Mouse (Mus musculus) forebrain, embryonic 10.5 days (tissue): ENCODE data around the gene Tbc1d13. TPM values are rescaled to one million over a fixed set of nuclear protein-coding genes. Genes with fewer than 3 reads are reported as not detected.
"Not testable (repeated sequence)": the region's sequence is repeated elsewhere in the genome, so short reads cannot be mapped to it uniquely, and the experiment has no call there.

ENCODE experiments used
- DNase-seq: peaks from one replicate; pipeline ENCODE4 v3.0.0-alpha.2; 2017; ENCODE audit warnings: low spot score; ENCODE audit errors: extremely low spot score
- H3K27ac ChIP-seq: fragments of 300-500 bp; sonication (generic); 2 replicates; pipeline ENCODE4 v1.5.1; 2016; ENCODE audit warnings: mild to moderate bottlenecking
- H3K27me3 ChIP-seq: fragments of 300-500 bp; sonication (generic); 2 replicates; pipeline ENCODE4 v1.6.1; 2016; ENCODE audit warnings: mild to moderate bottlenecking; ENCODE audit not compliant: poor library complexity, severe bottlenecking
- H3K36me3 ChIP-seq: fragments of 300-500 bp; sonication (generic); replicated peaks from 2 replicates; pipeline ENCODE4 v1.6.1; 2016; ENCODE audit warnings: mild to moderate bottlenecking, moderate library complexity
- H3K4me1 ChIP-seq: fragments of 300-500 bp; sonication (generic); 2 replicates; pipeline ENCODE4 v1.6.1; 2016
- H3K4me3 ChIP-seq: fragments of 300-500 bp; sonication (generic); 2 replicates; pipeline ENCODE4 v1.5.1; 2016; ENCODE audit warnings: mild to moderate bottlenecking, moderate library complexity
- H3K9me3 ChIP-seq: fragments of 300-500 bp; sonication (generic); 2 replicates; pipeline ENCODE4 v1.6.1; 2016; ENCODE audit warnings: mild to moderate bottlenecking, moderate library complexity
- WGBS: fragments of 180-500 bp; shearing (Covaris S2); methylation state at CpG from one replicate; pipeline ENCODE4 v1.1.7; 2016; 5-methylcytosine and 5-hydroxymethylcytosine counted together
- polyA plus RNA-seq: library from polyadenylated mRNA; unstranded; fragments of >200 nt; fragmentation: Nextera tagmentation; extraction: Ambion mirVana; gene quantifications from 2 replicates; pipeline ENCODE4 v1.2.1, GENCODE M21; 2016

The Tbc1d13 gene
- polyA plus RNA-seq, 1 experiment from 2014 or later: 8.6 TPM

- H3K4me1 ChIP-seq: no peaks in the 10 kb centered on the region
- H3K27ac ChIP-seq: no peak overlapping the region
- no peak for DNase-seq
- no peaks in the 10 kb centered on the region for H3K27me3 ChIP-seq
- 94% methylated on average over 4 of the region's 4 CpGs for WGBS
- H3K9me3 ChIP-seq: no peaks in the 10 kb centered on the region
- H3K4me3 ChIP-seq: no peak overlapping the region
- H3K36me3 ChIP-seq: peaks cover 79% of the 10 kb centered on the region
Measured at GRCm38 (mm10) chr2:30108260-30108659, 25.3 kb upstream of the Tbc1d13 start.

DNA sequence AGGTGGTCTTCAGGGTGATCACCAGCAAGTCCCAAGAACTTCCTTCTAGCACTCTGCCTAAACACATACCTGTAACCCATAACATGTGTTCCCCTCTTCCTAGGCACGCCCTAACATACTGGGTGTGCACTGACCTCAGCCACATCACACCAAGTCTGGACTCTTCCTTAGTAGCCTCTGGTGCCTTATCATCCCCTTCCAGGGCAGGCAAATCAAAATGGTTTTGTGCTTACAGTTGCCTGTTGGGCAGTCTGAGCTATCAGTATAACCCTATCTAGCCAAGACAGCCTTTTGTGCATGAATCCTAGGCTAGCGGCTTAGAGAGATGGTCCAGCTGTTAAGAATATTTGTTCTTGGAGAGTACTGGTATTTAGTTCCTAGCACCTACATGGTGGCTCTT is 22.0 kb upstream of the Tbc1d13 start:
- Histone ChIP-seq H3K9me3 (no peaks in the 10 kb centered on the region), H3K36me3 (peaks cover 62% of the 10 kb centered on the region), H3K4me1 (no peaks in the 10 kb centered on the region), H3K27me3 (no peaks in the 10 kb centered on the region), H3K27ac (no peak overlapping the region), H3K4me3 (no peak overlapping the region)
- 88% methylated on average over 2 of the region's 2 CpGs for WGBS
- DNase-seq: no peak

- no peaks in the 10 kb centered on the region for H3K4me1 ChIP-seq
- peaks cover 51% of the 10 kb centered on the region for H3K36me3 ChIP-seq
- no peaks in the 10 kb centered on the region for H3K9me3 ChIP-seq
- no peak overlapping the region for H3K4me3 ChIP-seq
- no peak for DNase-seq
- no peak overlapping the region for H3K27ac ChIP-seq
- 89% methylated on average over 5 of the region's 5 CpGs for WGBS
- H3K27me3 ChIP-seq: no peaks in the 10 kb centered on the region
Measured at GRCm38 (mm10) chr2:30112564-30112963, 21.0 kb upstream of the Tbc1d13 start.

DNA sequence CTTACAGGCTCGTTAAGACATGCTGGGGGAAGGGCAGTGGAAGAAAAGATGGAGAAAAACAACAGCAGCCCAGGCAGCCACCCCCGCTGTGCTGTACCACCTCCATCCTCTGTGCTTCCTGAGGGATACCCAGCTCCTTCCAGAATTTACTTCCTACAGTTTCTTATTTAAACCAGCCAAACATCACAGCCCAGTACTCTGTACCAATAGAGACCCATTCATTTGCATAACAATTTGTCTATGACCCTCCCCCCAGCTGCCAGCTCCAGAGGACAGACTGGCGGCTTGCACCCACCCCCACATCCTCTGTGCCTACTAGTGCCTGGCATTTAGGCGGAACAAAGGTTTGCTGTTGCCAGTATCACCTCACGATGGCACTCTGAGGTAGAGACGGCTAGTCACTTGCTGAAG is 13.9 kb upstream of the Tbc1d13 start:
- 21% methylated on average over 6 of the region's 6 CpGs for WGBS
- H3K9me3 ChIP-seq: no peaks in the 10 kb centered on the region
- H3K27me3 ChIP-seq: no peaks in the 10 kb centered on the region
- peaks cover 37% of the 10 kb centered on the region for H3K4me1 ChIP-seq
- H3K36me3 ChIP-seq: 0 out of 2 replicates have a peak, but pooled peaks cover 3% of the 10 kb centered on the region
- H3K4me3 ChIP-seq: peak overlapping the region; percentile 9; the same call in 1 of the 2 replicates
- DNase-seq: no peak
- H3K27ac ChIP-seq: peak overlapping the region; percentile 72

- peaks cover 43% of the 10 kb centered on the region for H3K4me1 ChIP-seq
- DNase-seq: no peak
- 0 out of 2 replicates have a peak, but pooled peaks cover 3% of the 10 kb centered on the region for H3K36me3 ChIP-seq
- no peaks in the 10 kb centered on the region for H3K27me3 ChIP-seq
- H3K4me3 ChIP-seq: no peak overlapping the region
- no peaks in the 10 kb centered on the region for H3K9me3 ChIP-seq
- peak overlapping the region; percentile 72 for H3K27ac ChIP-seq
- WGBS: 91% methylated on average over 4 of the region's 4 CpGs
Measured at GRCm38 (mm10) chr2:30120269-30120668, 13.3 kb upstream of the Tbc1d13 start.

GRCm38 (mm10) chr2:30122766-30123165 is 10.8 kb upstream of the Tbc1d13 start:
- no peak overlapping the region; the same call in 1 of the 2 replicates for H3K4me3 ChIP-seq
- H3K36me3 ChIP-seq: 0 out of 2 replicates have a peak, but pooled peaks cover 3% of the 10 kb centered on the region
- H3K4me1 ChIP-seq: peaks cover 44% of the 10 kb centered on the region
- 87% methylated on average over 5 of the region's 5 CpGs for WGBS
- H3K27me3 ChIP-seq: no peaks in the 10 kb centered on the region
- DNase-seq: no peak
- no peak overlapping the region for H3K27ac ChIP-seq
- no peaks in the 10 kb centered on the region for H3K9me3 ChIP-seq

GRCm38 (mm10) chr2:30123729-30124471 is 9.6 kb upstream of the Tbc1d13 start:
- Histone ChIP-seq H3K9me3 (no peaks in the 10 kb centered on the region), H3K4me3 (peak overlapping the region; percentile 96), H3K27ac (peak overlapping the region; percentile 93), H3K4me1 (peaks cover 43% of the 10 kb centered on the region), H3K27me3 (no peaks in the 10 kb centered on the region), H3K36me3 (0 out of 2 replicates have a peak, but pooled peaks cover 3% of the 10 kb centered on the region)
- DNase-seq: peak; percentile 25
- WGBS: 1% methylated on average over 44 of the region's 44 CpGs

GRCm38 (mm10) chr2:30124472-30125274 is 8.9 kb upstream of the Tbc1d13 start, which contains the start of gene Zer1:
TSS of gene Zer1 (minus strand) at chr2:30124585.
- WGBS: 10% methylated on average over 31 of the region's 31 CpGs
- H3K27me3 ChIP-seq: no peaks in the 10 kb centered on the region
- 0 out of 2 replicates have a peak, but pooled peaks cover 3% of the 10 kb centered on the region for H3K36me3 ChIP-seq
- H3K27ac ChIP-seq: peak within 1 kb of the TSS; percentile 93
- DNase-seq: peak; percentile 94
- peak within 1 kb of the TSS; percentile 96 for H3K4me3 ChIP-seq
- no peaks in the 10 kb centered on the region for H3K9me3 ChIP-seq
- H3K4me1 ChIP-seq: peaks cover 36% of the 10 kb centered on the region

DNA sequence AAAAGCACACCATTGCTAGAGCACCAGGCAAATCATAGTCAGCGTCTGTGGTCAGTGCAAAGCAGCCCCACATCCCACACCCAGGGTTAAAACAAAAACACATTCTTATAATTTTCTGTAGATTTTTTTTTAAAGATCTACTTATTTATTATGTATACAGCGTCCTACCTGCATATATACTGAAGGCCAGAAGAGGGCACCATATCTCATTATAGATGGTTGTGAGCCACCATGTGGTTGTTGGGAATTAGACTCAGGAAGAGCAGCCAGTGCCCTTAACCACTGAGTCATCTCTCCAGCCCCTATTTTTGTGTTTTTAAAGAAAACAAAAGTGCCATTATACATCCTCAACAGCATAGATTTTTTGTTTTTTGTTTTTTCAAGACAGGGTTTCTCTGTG is 4.8 kb upstream of the Tbc1d13 start:
- peaks cover 24% of the 10 kb centered on the region for H3K4me1 ChIP-seq
- WGBS: 37% methylated on average over 2 of the region's 2 CpGs
- DNase-seq: no peak
- no peak overlapping the region for H3K4me3 ChIP-seq
- no peaks in the 10 kb centered on the region for H3K27me3 ChIP-seq
- no peaks in the 10 kb centered on the region for H3K36me3 ChIP-seq
- H3K27ac ChIP-seq: no peak overlapping the region
- H3K9me3 ChIP-seq: no peaks in the 10 kb centered on the region

GRCm38 (mm10) chr2:30130156-30130555 is 3.4 kb upstream of the Tbc1d13 start:
- H3K9me3 ChIP-seq: no peaks in the 10 kb centered on the region
- 89% methylated on average over 4 of the region's 4 CpGs for WGBS
- H3K36me3 ChIP-seq: 0 out of 2 replicates have a peak, but pooled peaks cover under 1% of the 10 kb centered on the region
- no peak for DNase-seq
- no peak overlapping the region for H3K27ac ChIP-seq
- H3K27me3 ChIP-seq: no peaks in the 10 kb centered on the region
- H3K4me3 ChIP-seq: no peak overlapping the region
- peaks cover 25% of the 10 kb centered on the region for H3K4me1 ChIP-seq

GRCm38 (mm10) chr2:30131240-30131639 is 2.3 kb upstream of the Tbc1d13 start:
- not testable (repeated sequence) for H3K27me3 ChIP-seq, H3K4me3 ChIP-seq, H3K9me3 ChIP-seq, H3K27ac ChIP-seq, DNase-seq
- Histone ChIP-seq H3K36me3 (peaks cover 11% of the 10 kb centered on the region), H3K4me1 (peaks cover 26% of the 10 kb centered on the region)
- WGBS: 75% methylated on average over 5 of the region's 5 CpGs

DNA sequence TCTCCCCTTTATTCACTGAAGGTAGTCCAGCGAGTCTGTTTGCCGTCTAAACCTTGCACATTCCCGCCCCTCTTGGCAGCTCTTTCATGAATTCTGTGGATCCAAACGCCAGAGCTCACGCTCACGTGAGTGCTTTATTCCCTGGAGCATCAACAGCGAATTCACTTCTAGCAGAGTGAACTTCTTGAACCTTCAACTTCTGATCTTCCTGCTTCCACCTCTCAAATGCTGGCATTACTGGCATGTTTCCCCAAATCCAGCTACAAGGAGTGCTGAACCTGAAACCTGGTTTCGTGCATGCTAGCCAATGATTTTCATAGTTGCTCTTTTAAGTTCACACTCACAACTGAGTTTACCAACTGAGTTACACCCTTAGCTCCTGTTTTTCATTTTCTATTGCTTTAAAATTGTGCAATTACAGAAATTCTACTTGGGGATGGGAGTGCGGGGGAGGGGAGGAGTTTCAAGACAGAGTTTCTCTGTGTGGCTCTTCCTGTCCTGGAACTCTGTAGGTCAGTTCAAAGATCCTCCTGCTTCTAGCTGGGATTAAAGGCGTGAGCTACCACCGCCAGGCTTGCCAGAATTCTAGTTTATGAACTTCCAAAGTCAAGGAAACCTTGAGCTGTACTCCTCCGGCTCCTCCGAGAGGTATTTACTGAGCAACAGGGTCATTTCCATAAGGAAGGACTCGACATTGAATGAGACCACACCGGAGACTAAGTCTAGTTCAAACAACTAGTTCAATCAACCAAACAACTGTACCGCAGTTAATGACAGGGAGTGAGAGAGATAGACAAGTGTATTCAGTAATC is 539 bp upstream of the Tbc1d13 start:
- H3K36me3 ChIP-seq: peaks cover 28% of the 10 kb centered on the region
- H3K27me3 ChIP-seq: no peaks in the 10 kb centered on the region
- H3K4me1 ChIP-seq: peaks cover 26% of the 10 kb centered on the region
- H3K9me3 ChIP-seq: no peaks in the 10 kb centered on the region
- H3K4me3 ChIP-seq: peak overlapping the region; percentile 90
- H3K27ac ChIP-seq: peak overlapping the region; percentile 87
- DNase-seq: no peak
- WGBS: 26% methylated on average over 16 of the region's 16 CpGs
